Mouse (Mus musculus): ENCODE results near the gene Prss21. TPM values are rescaled to one million over a fixed set of nuclear protein-coding genes. Genes with fewer than 3 reads are reported as not detected.
"Not testable (repeated sequence)": the region's sequence is repeated elsewhere in the genome, so short reads cannot be mapped to it uniquely, and the experiment has no call there.

Gene Prss21
- polyA plus RNA-seq, 1 experiment from 2014 or later: not detected

- no peaks in the 10 kb centered on the region for H3K4me1 ChIP-seq
- H3K9me3 ChIP-seq: 0 out of 2 replicates have a peak, but pooled peaks cover 2% of the 10 kb centered on the region
- no peak overlapping the region for H3K4me2 ChIP-seq
- H3K27ac ChIP-seq: no peak overlapping the region
- no peak for ATAC-seq (ENCODE audit: insufficient number of reproducible peaks, insufficient read depth, low FRiP score, low TSS enrichment, low read depth)
- no peak overlapping the region for H3K4me3 ChIP-seq
- H3K36me3 ChIP-seq: no peaks in the 10 kb centered on the region
- no peak overlapping the region for H3K9ac ChIP-seq
- H3K27me3 ChIP-seq: no peaks in the 10 kb centered on the region
- 89% methylated on average over 11 of the region's 11 CpGs for WGBS
Observed at GRCm38 (mm10) chr17:23868513-23868912, 657 bp downstream of the Prss21 start.

DNA sequence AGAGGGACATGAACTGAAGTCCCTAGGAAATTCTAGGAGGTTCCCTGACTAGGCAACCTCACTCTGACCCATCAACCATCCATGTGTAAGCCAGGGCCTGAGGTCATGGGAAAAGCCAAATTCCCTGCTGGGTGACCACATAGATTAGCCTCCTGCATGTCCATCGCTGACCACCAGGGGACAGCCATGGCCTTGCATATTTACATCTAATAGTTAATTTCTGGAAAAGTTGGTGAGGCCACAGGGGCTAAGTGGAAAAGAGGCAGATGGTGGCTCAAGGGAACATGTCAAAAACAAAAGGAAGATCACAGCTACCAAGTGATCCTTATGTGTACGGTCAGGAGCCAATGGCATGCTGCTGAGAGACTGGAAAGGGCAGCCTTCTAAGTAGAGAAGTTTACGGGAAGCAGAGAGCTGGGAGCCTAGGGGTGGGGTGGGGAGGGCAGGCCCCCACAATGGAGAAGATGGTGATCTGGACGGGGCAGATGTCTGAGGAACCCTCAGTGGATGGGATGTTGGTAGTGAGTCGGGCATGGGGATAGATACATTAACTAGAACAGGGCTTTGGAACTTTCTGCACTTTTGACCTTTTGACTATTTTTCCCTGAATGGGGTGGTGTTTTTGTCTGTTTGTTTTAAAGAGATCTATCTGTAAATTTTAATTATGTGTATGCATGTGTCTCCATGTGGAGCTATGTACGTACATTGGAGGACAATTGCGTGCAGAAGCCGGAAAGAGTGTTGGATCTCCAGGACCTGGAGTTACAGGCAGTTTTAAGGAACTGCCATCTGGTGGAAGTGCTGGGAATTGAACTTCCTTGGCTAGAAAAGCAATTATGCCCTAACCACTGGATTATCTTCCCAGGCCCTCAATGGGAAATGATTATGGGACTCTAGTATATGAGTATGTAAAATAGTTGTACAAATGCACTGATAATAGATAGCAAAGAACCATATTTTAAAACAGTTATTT lies 6.3 kb downstream of the Prss21 start:
- 45% methylated on average over 8 of the region's 8 CpGs for WGBS
- Histone ChIP-seq H3K9me3 (no peaks in the 10 kb centered on the region), H3K9ac (no peak overlapping the region), H3K4me2 (no peak overlapping the region), H3K4me1 (no peaks in the 10 kb centered on the region), H3K27me3 (no peaks in the 10 kb centered on the region), H3K36me3 (no peaks in the 10 kb centered on the region), H3K4me3 (no peak overlapping the region), H3K27ac (no peak overlapping the region)
- ATAC-seq (ENCODE audit: insufficient number of reproducible peaks, insufficient read depth, low FRiP score, low TSS enrichment, low read depth): no peak

DNA sequence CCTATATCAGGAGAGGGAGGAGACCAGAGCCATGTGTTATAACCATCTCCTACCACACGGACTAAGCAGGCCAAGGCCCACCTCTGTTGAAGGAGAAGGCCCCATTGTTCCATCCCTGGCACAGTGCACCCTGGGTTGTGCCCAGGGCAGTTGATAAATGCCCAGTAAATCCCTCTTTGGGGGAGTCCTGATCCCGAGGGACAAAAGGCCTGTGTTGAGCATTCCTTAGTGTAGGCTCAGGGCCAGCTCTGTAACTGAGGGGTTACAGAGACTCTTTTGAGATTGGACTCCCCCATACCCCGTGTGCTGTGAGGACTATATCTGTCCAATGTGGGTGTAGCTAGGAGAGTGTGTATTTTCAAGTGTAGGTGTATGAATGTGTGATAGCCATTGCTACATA lies 8.9 kb downstream of the Prss21 start:
- H3K36me3 ChIP-seq: no peaks in the 10 kb centered on the region
- 0 out of 2 replicates have a peak, but pooled peaks have one; percentile 44 for ATAC-seq (ENCODE audit: insufficient number of reproducible peaks, insufficient read depth, low FRiP score, low TSS enrichment, low read depth)
- 42% methylated on average over 3 of the region's 3 CpGs for WGBS

DNA sequence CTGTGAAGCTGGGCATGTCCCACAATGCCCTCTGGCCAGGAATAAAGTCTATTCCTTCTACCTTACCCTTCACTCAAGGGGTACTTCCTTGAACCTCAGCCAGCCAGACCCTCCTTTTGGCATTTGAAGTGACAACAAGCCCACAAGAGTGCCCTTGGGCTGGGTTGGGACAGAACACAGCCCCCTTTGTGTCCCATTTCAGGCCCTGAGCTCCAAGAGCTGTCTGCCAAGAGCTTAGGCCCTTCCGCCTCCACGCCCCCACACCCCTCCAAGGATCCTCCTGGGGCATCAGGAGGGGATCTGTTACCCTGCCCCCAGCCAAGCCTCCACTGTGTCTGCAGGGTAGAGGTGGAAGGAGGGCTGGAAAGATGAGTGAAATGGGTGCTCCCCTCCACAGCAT lies 9.3 kb downstream of the Prss21 start:
- no peak for ATAC-seq (ENCODE audit: insufficient number of reproducible peaks, insufficient read depth, low FRiP score, low TSS enrichment, low read depth)
- Histone ChIP-seq H3K9ac (no peak overlapping the region), H3K27ac (no peak overlapping the region), H3K4me2 (no peak overlapping the region), H3K9me3 (no peaks in the 10 kb centered on the region), H3K4me1 (no peaks in the 10 kb centered on the region), H3K36me3 (no peaks in the 10 kb centered on the region), H3K27me3 (no peaks in the 10 kb centered on the region), H3K4me3 (no peak overlapping the region)
- WGBS: 61% methylated on average over 2 of the region's 2 CpGs

More for the DNA sequence above, 8.9 kb downstream of the Prss21 start:
- H3K27me3 ChIP-seq: no peaks in the 10 kb centered on the region
- H3K27ac ChIP-seq: no peak overlapping the region
- H3K9me3 ChIP-seq: no peaks in the 10 kb centered on the region
- no peak overlapping the region for H3K9ac ChIP-seq
- no peak overlapping the region for H3K4me3 ChIP-seq
- no peak overlapping the region for H3K4me2 ChIP-seq
- H3K4me1 ChIP-seq: no peaks in the 10 kb centered on the region

GRCm38 (mm10) chr17:23880576-23880975 lies 12.7 kb downstream of the Prss21 start, which contains the start of the genes Dcpp1 and Dcpp2:
Gene Dcpp1 (plus strand): TSS chr17:23880876.
Gene Dcpp2 (plus strand): TSS chr17:23880880.
- not testable (repeated sequence) for H3K4me3 ChIP-seq; H3K36me3 ChIP-seq; H3K9me3 ChIP-seq; H3K27ac ChIP-seq; H3K27me3 ChIP-seq; ATAC-seq (ENCODE audit: insufficient number of reproducible peaks, insufficient read depth, low FRiP score, low TSS enrichment, low read depth); H3K9ac ChIP-seq; H3K4me2 ChIP-seq; H3K4me1 ChIP-seq
- WGBS: 77% methylated on average over 4 of the region's 4 CpGs

- not testable (repeated sequence) for H3K4me1 ChIP-seq; H3K4me3 ChIP-seq; H3K36me3 ChIP-seq; H3K27ac ChIP-seq; H3K27me3 ChIP-seq; H3K9me3 ChIP-seq; H3K9ac ChIP-seq; ATAC-seq (ENCODE audit: insufficient number of reproducible peaks, insufficient read depth, low FRiP score, low TSS enrichment, low read depth); H3K4me2 ChIP-seq
- 87% methylated on average over 4 of the region's 4 CpGs for WGBS
Observed at GRCm38 (mm10) chr17:23917158-23917557, 49.3 kb downstream of the Prss21 start, which contains the start of gene Dcpp3. Gene Dcpp3 (plus strand): TSS chr17:23917458.

Small RNAs within 50 kb of the gene (microRNA-seq; reads per million reads assigned to microRNA genes)
- 1.3 reads per million for gene Mir5125

Other genes starting within 250 kb of the Prss21 start
- gene Mmp25, start 222.8 kb upstream of the Prss21 start, polyA plus RNA-seq (2015; fragmentation: Nextera tagmentation; extraction: Ambion mirVana): 0.55 and 0.77 TPM in 2 replicates
- 3.8 TPM in 2 replicates for gene Bicdl2, start 207.6 kb upstream of the Prss21 start, polyA plus RNA-seq (2015; fragmentation: Nextera tagmentation; extraction: Ambion mirVana)
- 64.0 and 79.4 TPM in 2 replicates for gene Hcfc1r1, start 194.5 kb upstream of the Prss21 start, polyA plus RNA-seq (2015; fragmentation: Nextera tagmentation; extraction: Ambion mirVana)
- gene Thoc6, start 194.2 kb upstream of the Prss21 start, polyA plus RNA-seq (2015; fragmentation: Nextera tagmentation; extraction: Ambion mirVana): 46.6 and 53.5 TPM in 2 replicates
- 10.4 and 13.1 TPM in 2 replicates for gene Tnfrsf12a, start 190.6 kb upstream of the Prss21 start, polyA plus RNA-seq (2015; fragmentation: Nextera tagmentation; extraction: Ambion mirVana)
- gene Cldn6, start 188.8 kb upstream of the Prss21 start, polyA plus RNA-seq (2015; fragmentation: Nextera tagmentation; extraction: Ambion mirVana): 34.8 and 47.1 TPM in 2 replicates
- gene Cldn9, start 184.0 kb upstream of the Prss21 start, polyA plus RNA-seq (2015; fragmentation: Nextera tagmentation; extraction: Ambion mirVana): 8.7 and 14.3 TPM in 2 replicates
- 0.25 and 0.32 TPM in 2 replicates for gene 1520401A03Rik, start 145.3 kb upstream of the Prss21 start, polyA plus RNA-seq (2015; fragmentation: Nextera tagmentation; extraction: Ambion mirVana)
- 49.3 and 56.2 TPM in 2 replicates for gene Pkmyt1, start 141.7 kb upstream of the Prss21 start, polyA plus RNA-seq (2015; fragmentation: Nextera tagmentation; extraction: Ambion mirVana)
- gene Paqr4, start 127.2 kb upstream of the Prss21 start, polyA plus RNA-seq (2015; fragmentation: Nextera tagmentation; extraction: Ambion mirVana): 12.4 and 12.5 TPM in 2 replicates
- 31.7 and 42.3 TPM in 2 replicates for gene Kremen2, start 122.2 kb upstream of the Prss21 start, polyA plus RNA-seq (2015; fragmentation: Nextera tagmentation; extraction: Ambion mirVana)
- 90.2 and 95.6 TPM in 2 replicates for gene Flywch1, start 96.5 kb upstream of the Prss21 start, polyA plus RNA-seq (2015; fragmentation: Nextera tagmentation; extraction: Ambion mirVana)
- gene Flywch2, start 82.0 kb upstream of the Prss21 start, polyA plus RNA-seq (2015; fragmentation: Nextera tagmentation; extraction: Ambion mirVana): 54.1 and 65.1 TPM in 2 replicates
- 616 and 642 TPM in 2 replicates for gene Srrm2, start 77.5 kb upstream of the Prss21 start, polyA plus RNA-seq (2015; fragmentation: Nextera tagmentation; extraction: Ambion mirVana)
- gene Elob, start 38.9 kb upstream of the Prss21 start, polyA plus RNA-seq (2015; fragmentation: Nextera tagmentation; extraction: Ambion mirVana): 1,169 and 1,240 TPM in 2 replicates
- gene Prss33, start 32.0 kb upstream of the Prss21 start, polyA plus RNA-seq (2015; fragmentation: Nextera tagmentation; extraction: Ambion mirVana): 0.38 and 0.48 TPM in 2 replicates
- gene Prss32, start 24.2 kb upstream of the Prss21 start, polyA plus RNA-seq (2015; fragmentation: Nextera tagmentation; extraction: Ambion mirVana): 0.78 TPM in 1 of 2 replicates, not detected in the other
- gene Prss41, start 23.9 kb upstream of the Prss21 start, polyA plus RNA-seq (2015; fragmentation: Nextera tagmentation; extraction: Ambion mirVana): 2.0 TPM in 2 replicates
- not detected in 2 replicates for gene Dcpp1, start 12.8 kb downstream of the Prss21 start, polyA plus RNA-seq (2015; fragmentation: Nextera tagmentation; extraction: Ambion mirVana)
- not detected in 2 replicates for gene Dcpp2, start 12.8 kb downstream of the Prss21 start, polyA plus RNA-seq (2015; fragmentation: Nextera tagmentation; extraction: Ambion mirVana)
- gene Dcpp3, start 49.4 kb downstream of the Prss21 start, polyA plus RNA-seq (2015; fragmentation: Nextera tagmentation; extraction: Ambion mirVana): not detected in 2 replicates
- not detected in 2 replicates for gene Sbp, start 73.6 kb downstream of the Prss21 start, polyA plus RNA-seq (2015; fragmentation: Nextera tagmentation; extraction: Ambion mirVana)
- not detected in 2 replicates for gene Sbpl, start 87.2 kb downstream of the Prss21 start, polyA plus RNA-seq (2015; fragmentation: Nextera tagmentation; extraction: Ambion mirVana)
- 0.18 TPM in 1 of 2 replicates, not detected in the other for gene Prss30, start 112.5 kb downstream of the Prss21 start, polyA plus RNA-seq (2015; fragmentation: Nextera tagmentation; extraction: Ambion mirVana)
- 2.2 and 2.5 TPM in 2 replicates for gene Prss22, start 130.0 kb downstream of the Prss21 start, polyA plus RNA-seq (2015; fragmentation: Nextera tagmentation; extraction: Ambion mirVana)
- 0.28 and 0.38 TPM in 2 replicates for gene Prss27, start 170.1 kb downstream of the Prss21 start, polyA plus RNA-seq (2015; fragmentation: Nextera tagmentation; extraction: Ambion mirVana)
- gene Kctd5, start 205.4 kb downstream of the Prss21 start, polyA plus RNA-seq (2015; fragmentation: Nextera tagmentation; extraction: Ambion mirVana): 69.1 and 78.9 TPM in 2 replicates

Measured in embryonic facial prominence, embryonic 13.5 days (tissue).